Mouse (Mus musculus) olfactory bulb, adult 2 months (tissue): Measurements from ENCODE around the gene Mecom. TPM values are rescaled to one million over a fixed set of nuclear protein-coding genes. Genes with fewer than 3 reads are reported as not detected.

Experiments used
- H3K27ac ChIP-seq: fragments of 200-500 bp; 2 replicates; pipeline ENCODE4 v1.5.1; 2012; ENCODE audit warnings: low read depth, low read length; ENCODE audit not compliant: insufficient read depth
- H3K4me1 ChIP-seq: fragments of 200-500 bp; 2 replicates; pipeline ENCODE4 v1.6.1; 2012; ENCODE audit warnings: low read length; ENCODE audit not compliant: control insufficient read depth, insufficient read depth
- H3K4me3 ChIP-seq: fragments of 200-500 bp; 2 replicates; pipeline ENCODE4 v1.5.1; 2012; ENCODE audit warnings: mild to moderate bottlenecking, low read depth, low read length, moderate library complexity; ENCODE audit not compliant: insufficient read depth
- CTCF ChIP-seq: fragments of 200-500 bp; IDR thresholded peaks from 2 replicates; pipeline ENCODE4 v1.5.1; 2012; ENCODE audit warnings: low read depth, mild to moderate bottlenecking, low read length, moderate library complexity; ENCODE audit not compliant: insufficient read depth
- POLR2A ChIP-seq: fragments of 200-500 bp; IDR thresholded peaks from 2 replicates; pipeline ENCODE4 v1.6.1; 2012; ENCODE audit warnings: mild to moderate bottlenecking, low read depth, low read length, moderate library complexity; ENCODE audit not compliant: insufficient read depth
- WGBS: fragments of 180-500 bp; shearing (Covaris S2); methylation state at CpG from one replicate; pipeline ENCODE4 v1.1.7; 2018; 5-methylcytosine and 5-hydroxymethylcytosine counted together
- polyA plus RNA-seq: library from polyadenylated mRNA; stranded (reverse); fragments of >200 nt; gene quantifications from 2 replicates; pipeline ENCODE4 v1.2.4, GENCODE M21; 2012; ENCODE audit warnings: low replicate concordance; ENCODE audit not compliant: missing spikeins, insufficient read depth, insufficient read length

Mecom gene
- polyA plus RNA-seq, 1 experiment: not detected

GRCm38 (mm10) chr3:30091860-30092259 is 455.9 kb downstream of the Mecom start:
- H3K4me1 ChIP-seq: no peaks in the 10 kb centered on the region
- TF ChIP-seq POLR2A (no peak), CTCF (no peak)
- H3K4me3 ChIP-seq: no peak overlapping the region
- 80% methylated on average over 3 of the region's 3 CpGs for WGBS
- H3K27ac ChIP-seq: no peak overlapping the region

- 92% methylated on average over 1 of the region's 1 CpGs for WGBS
- Histone ChIP-seq H3K4me3 (no peak overlapping the region), H3K27ac (no peak overlapping the region), H3K4me1 (no peaks in the 10 kb centered on the region)
- no peak for TF ChIP-seq CTCF
- no peak for TF ChIP-seq POLR2A
Observed at GRCm38 (mm10) chr3:30091401-30091800, 456.4 kb downstream of the Mecom start.

- Histone ChIP-seq H3K27ac (no peak overlapping the region), H3K4me1 (no peaks in the 10 kb centered on the region), H3K4me3 (no peak overlapping the region)
- TF ChIP-seq POLR2A: no peak
- no peak for TF ChIP-seq CTCF
- 92% methylated on average over 6 of the region's 6 CpGs for WGBS
Observed at GRCm38 (mm10) chr3:30086139-30086538, 461.7 kb downstream of the Mecom start.

- H3K4me3 ChIP-seq: no peak overlapping the region
- TF ChIP-seq POLR2A (no peak), CTCF (no peak)
- 80% methylated on average over 1 of the region's 1 CpGs for WGBS
- H3K4me1 ChIP-seq: no peaks in the 10 kb centered on the region
- no peak overlapping the region for H3K27ac ChIP-seq
Observed at GRCm38 (mm10) chr3:30083842-30084241, 464.0 kb downstream of the Mecom start.

- WGBS: 91% methylated on average over 9 of the region's 9 CpGs
- H3K4me1 ChIP-seq: no peaks in the 10 kb centered on the region
- TF ChIP-seq POLR2A: no peak
- TF ChIP-seq CTCF: no peak
- H3K27ac ChIP-seq: no peak overlapping the region
- no peak overlapping the region for H3K4me3 ChIP-seq
Observed at GRCm38 (mm10) chr3:30083268-30083667, 464.5 kb downstream of the Mecom start.

- H3K27ac ChIP-seq: no peak overlapping the region
- 45% methylated on average over 7 of the region's 7 CpGs for WGBS
- H3K4me3 ChIP-seq: no peak overlapping the region
- TF ChIP-seq CTCF (no peak), POLR2A (no peak)
- H3K4me1 ChIP-seq: no peaks in the 10 kb centered on the region
Observed at GRCm38 (mm10) chr3:30080827-30081226, 467.0 kb downstream of the Mecom start.

- WGBS: 92% methylated on average over 7 of the region's 7 CpGs
- TF ChIP-seq CTCF (no peak), POLR2A (no peak)
- Histone ChIP-seq H3K4me1 (no peaks in the 10 kb centered on the region), H3K27ac (no peak overlapping the region), H3K4me3 (no peak overlapping the region)
Observed at GRCm38 (mm10) chr3:30076522-30076921, 471.3 kb downstream of the Mecom start.

GRCm38 (mm10) chr3:30071271-30071670 is 476.5 kb downstream of the Mecom start:
- Histone ChIP-seq H3K4me1 (no peaks in the 10 kb centered on the region), H3K27ac (no peak overlapping the region), H3K4me3 (no peak overlapping the region)
- TF ChIP-seq CTCF (no peak), POLR2A (no peak)

GRCm38 (mm10) chr3:30066519-30066918 is 481.3 kb downstream of the Mecom start:
- no peak for TF ChIP-seq CTCF
- no peak for TF ChIP-seq POLR2A
- no peaks in the 10 kb centered on the region for H3K4me1 ChIP-seq
- no peak overlapping the region for H3K4me3 ChIP-seq
- WGBS: 84% methylated on average over 7 of the region's 7 CpGs
- H3K27ac ChIP-seq: no peak overlapping the region

- no peak overlapping the region for H3K27ac ChIP-seq
- H3K4me1 ChIP-seq: no peaks in the 10 kb centered on the region
- 94% methylated on average over 7 of the region's 7 CpGs for WGBS
- no peak for TF ChIP-seq POLR2A
- no peak for TF ChIP-seq CTCF
- H3K4me3 ChIP-seq: no peak overlapping the region
Observed at GRCm38 (mm10) chr3:30060058-30060457, 487.8 kb downstream of the Mecom start.
